Mouse (Mus musculus) cerebellum, adult 18-20 months (tissue): Measurements from ENCODE around the gene Ctnna3.
"Not testable (repeated sequence)": the region's sequence is repeated elsewhere in the genome, so short reads cannot be mapped to it uniquely, and the experiment has no call there.

Experiments
- DNase-seq, 2 experiments: peaks; one replicate each; pipeline ENCODE4 v3.0.0; 2021

The Ctnna3 gene

DNA sequence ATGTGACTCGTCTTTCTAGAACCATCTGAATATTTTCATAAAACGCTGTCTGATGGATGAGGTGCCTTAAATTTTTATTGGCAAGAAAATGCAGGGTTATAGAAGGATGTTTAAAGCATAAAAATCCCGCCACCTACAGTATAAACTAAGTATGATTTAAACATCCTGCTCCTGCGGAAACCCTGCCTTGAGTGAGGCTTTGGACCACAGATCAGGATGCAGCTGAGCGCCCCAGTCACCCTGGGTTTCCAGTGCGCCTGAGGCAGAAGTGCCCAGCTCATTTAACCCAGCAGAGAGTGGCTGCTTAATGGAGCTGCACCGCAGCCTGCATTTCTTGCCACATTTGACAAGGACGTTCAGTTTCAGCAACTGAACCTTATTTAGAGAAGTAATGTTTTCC lies 1211.7 kb downstream of the Ctnna3 start:
- DNase-seq: no peak

DNA sequence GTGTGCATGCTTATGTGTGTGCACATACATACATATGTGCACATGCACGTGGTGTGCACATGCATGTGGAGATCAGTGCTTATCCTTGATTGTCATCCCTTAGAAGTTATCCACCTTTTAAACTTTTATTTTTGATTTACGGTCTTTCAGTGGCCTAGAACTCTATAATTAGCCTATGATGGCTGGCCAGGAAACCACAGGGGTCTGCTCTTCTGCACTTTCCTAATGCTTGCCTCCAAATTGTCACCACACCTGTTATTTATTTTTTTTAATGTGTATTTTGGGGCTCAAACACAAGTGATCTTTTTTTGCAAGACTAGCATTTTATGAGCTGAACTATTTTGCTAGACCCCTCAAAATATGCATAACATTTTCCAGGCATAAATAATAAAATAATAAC lies 1214.1 kb downstream of the Ctnna3 start:
- DNase-seq: no peak

GRCm38 (mm10) chr10:64661190-64661589 lies 1231.3 kb downstream of the Ctnna3 start:
- no peak for DNase-seq

- no peak for DNase-seq
These were observed 1241.6 kb downstream of the Ctnna3 start for GRCm38 (mm10) chr10:64671469-64671868.

DNA sequence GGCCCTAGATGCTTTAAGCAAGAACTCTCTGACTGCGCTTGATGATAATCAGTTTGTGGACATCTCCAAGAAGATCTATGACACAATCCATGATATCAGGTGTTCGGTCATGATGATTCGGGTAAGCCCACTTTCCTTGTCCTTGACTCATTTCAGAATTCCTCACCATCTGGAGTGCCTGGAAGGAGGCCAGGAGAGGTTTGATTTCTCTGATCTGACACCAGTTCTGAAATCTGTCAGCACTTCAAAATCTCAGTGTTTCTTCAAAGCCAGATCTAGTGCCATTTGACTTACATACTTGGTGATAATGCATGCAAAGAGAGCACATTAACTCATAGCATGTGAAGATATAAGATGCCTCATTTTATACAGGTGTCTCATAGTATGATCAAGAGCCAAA lies 1245.9 kb downstream of the Ctnna3 start:
- DNase-seq: peak; percentile 9 to 10

- no peak for DNase-seq
These were observed 1280.1 kb downstream of the Ctnna3 start for GRCm38 (mm10) chr10:64710017-64710416.

- DNase-seq: peak; percentile 1 to 5
These were observed 1288.1 kb downstream of the Ctnna3 start for GRCm38 (mm10) chr10:64718036-64718435.

DNA sequence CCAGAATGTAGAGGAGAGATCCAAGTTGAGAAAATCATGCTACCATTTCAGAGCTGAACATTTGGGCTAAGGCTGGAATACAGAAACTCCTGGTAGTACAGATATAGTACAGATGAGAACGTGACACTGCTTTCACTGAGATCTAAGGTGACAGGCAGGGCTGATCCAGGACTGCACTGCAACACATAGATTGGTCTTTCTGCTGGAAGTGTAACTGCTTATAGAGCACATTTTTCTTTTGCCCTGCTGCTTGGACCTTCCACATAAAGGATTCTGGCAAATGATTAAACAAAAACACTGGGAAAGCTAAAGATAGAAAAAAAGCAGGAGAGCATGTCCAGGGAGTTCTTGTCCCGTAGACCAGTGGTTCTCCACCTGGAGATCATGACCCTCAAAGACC lies 1305.8 kb downstream of the Ctnna3 start:
- DNase-seq: no peak

DNA sequence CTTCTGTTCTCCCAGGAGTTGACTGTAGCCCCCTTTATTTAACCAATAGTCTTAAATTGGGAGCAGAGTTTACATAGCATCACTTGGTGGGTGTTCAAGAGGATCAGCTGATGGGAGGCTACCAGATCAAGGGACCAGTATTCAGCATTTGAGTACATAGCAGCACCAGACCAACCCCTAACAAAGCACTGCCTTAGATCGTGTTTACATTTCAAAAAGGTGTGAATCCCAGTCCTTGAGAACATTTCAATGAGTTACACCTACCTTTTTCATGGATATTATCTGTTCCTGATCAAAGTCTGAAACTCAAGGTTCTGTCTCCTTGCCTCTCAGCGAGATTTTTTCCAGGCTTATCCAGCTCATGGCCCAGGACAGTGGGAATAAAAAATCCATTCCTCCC lies 1306.7 kb downstream of the Ctnna3 start:
- no peak for DNase-seq

DNA sequence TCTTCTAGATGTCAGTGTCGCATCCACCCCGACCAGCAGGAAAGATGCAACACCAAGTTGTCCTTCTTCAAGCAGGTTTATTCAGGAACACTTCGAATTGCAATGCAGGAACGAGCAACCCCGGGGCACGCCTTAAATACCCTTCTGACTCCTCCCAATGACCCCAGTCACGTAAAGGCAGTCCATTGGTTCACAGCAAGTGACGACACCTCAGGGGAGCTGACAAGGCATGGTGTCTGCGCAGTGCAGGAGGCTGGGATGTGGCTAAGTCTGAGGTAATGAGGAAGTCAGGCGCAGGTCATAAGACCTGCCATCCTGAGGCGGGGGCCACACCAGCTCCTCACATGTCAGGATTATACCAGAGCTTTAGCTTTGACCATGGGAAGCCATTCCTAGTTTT lies 1311.8 kb downstream of the Ctnna3 start:
- not testable (repeated sequence) for DNase-seq

- not testable (repeated sequence) for DNase-seq
These were observed 1314.2 kb downstream of the Ctnna3 start for GRCm38 (mm10) chr10:64744099-64744498.

- peak in 1 of 2 experiments; percentile 2 for DNase-seq
These were observed 1318.8 kb downstream of the Ctnna3 start for GRCm38 (mm10) chr10:64748651-64749050.

- DNase-seq: peak; percentile 47 to 53
These were observed 1320.9 kb downstream of the Ctnna3 start for GRCm38 (mm10) chr10:64750791-64751190.

DNA sequence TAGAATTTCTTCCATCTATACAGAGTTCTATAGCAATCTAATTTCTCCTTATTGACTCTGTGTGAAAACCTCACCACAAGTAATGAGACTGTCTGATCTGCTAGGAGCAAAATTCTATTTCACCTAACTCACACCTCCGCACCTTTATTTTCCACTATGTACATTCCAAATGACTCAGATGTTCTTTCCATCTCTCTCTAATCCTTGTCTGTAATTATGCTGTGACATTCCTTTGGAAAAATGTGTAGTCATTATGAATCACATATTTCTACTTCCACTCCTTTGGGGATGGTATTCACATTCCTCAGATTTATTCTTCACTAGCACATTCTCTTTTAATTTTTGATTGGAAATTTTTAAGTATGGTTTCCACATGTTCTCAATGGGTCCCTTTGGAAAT lies 1406.4 kb downstream of the Ctnna3 start:
- no peak for DNase-seq

GRCm38 (mm10) chr10:64861439-64861838 lies 1431.5 kb downstream of the Ctnna3 start:
- peak; percentile 30 to 35 for DNase-seq

GRCm38 (mm10) chr10:64870888-64871287 lies 1441.0 kb downstream of the Ctnna3 start:
- DNase-seq: no peak

- DNase-seq: no peak
These were observed 1446.6 kb downstream of the Ctnna3 start for GRCm38 (mm10) chr10:64876506-64876905.

DNA sequence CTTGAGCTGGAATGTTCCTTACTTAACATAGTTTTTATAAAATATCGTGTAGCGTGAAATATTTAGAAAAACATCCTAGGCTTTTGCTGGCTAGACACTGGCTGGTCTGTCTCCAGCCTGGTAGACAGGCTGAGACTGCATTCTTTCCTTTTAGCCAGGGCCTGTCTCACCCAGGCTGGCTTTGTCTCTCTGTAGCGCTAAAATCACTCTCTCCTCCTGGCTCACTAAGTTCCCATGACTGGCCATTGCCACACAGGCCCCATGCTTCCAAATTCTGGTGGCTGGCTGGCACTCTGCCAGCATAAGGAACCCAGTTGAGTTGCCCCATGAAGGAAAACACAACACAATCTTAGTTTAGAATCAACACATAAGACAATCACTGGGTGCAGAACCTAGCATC lies 1450.0 kb downstream of the Ctnna3 start:
- DNase-seq: no peak

DNA sequence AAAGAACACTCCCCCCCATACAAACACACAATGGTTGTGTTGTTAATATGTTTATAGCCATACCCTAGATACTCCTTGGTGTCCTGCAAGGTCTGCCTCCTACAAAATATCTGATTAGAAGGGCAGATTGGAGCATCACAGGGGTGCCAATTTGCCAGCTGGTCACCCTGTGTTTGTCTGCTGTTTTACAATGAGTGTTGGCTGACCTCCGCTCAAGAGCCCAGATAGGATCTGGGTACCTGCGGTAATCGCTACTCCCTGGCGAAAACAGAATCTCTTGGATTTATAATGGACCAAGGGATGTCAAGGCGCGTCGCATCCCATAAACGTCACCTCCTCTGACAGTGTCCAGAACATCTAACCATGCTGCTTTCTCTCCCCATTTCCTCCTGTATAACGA lies 1457.0 kb downstream of the Ctnna3 start:
- DNase-seq: peak; percentile 89 to 90

DNA sequence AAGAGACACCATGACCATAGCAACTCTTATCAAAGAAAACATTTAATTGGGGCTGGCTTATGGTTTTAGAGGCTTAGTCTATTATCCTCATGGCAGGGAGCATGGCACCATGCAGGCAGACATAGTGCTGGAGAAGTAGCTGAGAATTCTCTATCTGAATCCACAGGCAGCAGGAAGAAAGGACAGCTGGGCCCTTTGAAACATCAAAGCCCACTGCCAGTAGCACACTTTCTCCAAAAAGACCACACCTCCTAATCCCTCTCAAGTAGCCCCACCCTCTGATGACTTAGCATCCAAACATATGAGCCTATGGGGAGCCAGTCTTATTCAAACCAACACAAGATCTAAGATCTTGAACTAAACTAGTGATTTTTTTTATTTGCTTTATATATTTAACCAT lies 1462.6 kb downstream of the Ctnna3 start:
- DNase-seq: no peak

- no peak for DNase-seq
These were observed 1468.8 kb downstream of the Ctnna3 start for GRCm38 (mm10) chr10:64898739-64899138.

- DNase-seq: no peak
These were observed 1471.8 kb downstream of the Ctnna3 start for GRCm38 (mm10) chr10:64901726-64902125.

DNA sequence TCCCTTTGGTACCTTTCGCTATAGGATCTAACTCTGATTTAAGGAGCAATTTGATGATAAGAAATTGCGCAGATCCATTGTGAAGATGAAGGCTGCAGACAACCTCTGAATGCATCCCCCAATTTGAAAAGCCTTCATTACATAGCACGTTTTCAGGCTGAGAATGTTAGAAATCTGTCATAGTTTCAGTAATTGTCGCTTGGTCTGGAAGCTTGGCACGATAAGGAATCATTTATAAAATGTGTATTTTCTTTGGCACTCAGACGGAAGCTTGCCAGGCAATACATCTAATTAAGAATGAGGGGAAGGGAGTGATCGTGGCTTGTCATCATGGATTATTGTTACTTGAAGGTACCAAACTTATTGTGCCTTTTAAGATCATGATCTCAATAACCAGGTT lies 1511.1 kb downstream of the Ctnna3 start:
- no peak for DNase-seq

DNA sequence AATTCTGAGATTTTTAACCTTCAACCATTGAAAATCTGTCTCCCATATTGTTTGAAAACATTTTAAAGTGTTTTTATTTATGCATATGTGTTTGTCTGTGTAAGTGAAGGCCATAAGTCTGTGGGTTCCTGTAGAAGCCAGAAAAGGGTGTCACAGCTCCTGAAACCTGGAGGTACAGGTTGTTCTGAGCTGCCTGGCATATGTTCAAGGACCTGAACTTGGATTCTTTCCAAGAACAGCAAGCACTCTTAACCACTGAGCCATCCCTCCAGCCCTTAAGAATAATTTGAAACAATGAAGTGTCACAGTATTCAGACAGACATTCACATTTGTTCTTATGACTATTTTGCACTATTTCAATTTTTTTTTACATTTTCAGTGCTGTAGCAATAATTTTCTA lies 1528.5 kb downstream of the Ctnna3 start:
- DNase-seq: peak; percentile 25 to 33

DNA sequence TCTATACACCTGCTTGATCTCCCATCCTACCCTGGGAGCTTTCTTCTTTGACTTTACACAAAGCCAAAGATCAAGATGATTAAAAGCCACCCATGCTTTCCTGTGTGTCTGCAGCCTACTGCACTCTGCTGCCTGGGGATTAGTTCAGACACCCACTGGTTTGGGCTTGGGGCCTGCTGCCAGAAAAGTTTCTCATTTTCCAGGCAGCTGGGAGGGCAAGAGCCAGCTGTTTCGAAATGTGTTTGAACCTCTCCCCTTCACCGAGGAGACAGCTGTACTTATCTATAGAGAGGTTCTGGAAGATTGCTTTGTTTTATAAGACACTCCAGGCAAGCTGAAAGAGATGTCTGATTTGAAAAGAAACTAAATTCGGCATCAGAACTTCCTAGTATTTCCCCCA lies 1563.0 kb downstream of the Ctnna3 start:
- DNase-seq: no peak

GRCm38 (mm10) chr10:65013525-65013924 lies 1583.6 kb downstream of the Ctnna3 start:
- DNase-seq: peak; percentile 8 to 21
